Mouse (Mus musculus) lung, postnatal 0 days (tissue): ENCODE data around the gene Dnah7b.

Experiments
- CTCF ChIP-seq: IDR thresholded peaks from 2 replicates; pipeline ENCODE4 v1.5.1; 2016; ENCODE audit warnings: antibody characterized with exemption, mild to moderate bottlenecking
- EP300 ChIP-seq: IDR thresholded peaks from 2 replicates; pipeline ENCODE4 v1.6.1; 2016; ENCODE audit warnings: antibody characterized with exemption, mild to moderate bottlenecking, control low read depth

DNA sequence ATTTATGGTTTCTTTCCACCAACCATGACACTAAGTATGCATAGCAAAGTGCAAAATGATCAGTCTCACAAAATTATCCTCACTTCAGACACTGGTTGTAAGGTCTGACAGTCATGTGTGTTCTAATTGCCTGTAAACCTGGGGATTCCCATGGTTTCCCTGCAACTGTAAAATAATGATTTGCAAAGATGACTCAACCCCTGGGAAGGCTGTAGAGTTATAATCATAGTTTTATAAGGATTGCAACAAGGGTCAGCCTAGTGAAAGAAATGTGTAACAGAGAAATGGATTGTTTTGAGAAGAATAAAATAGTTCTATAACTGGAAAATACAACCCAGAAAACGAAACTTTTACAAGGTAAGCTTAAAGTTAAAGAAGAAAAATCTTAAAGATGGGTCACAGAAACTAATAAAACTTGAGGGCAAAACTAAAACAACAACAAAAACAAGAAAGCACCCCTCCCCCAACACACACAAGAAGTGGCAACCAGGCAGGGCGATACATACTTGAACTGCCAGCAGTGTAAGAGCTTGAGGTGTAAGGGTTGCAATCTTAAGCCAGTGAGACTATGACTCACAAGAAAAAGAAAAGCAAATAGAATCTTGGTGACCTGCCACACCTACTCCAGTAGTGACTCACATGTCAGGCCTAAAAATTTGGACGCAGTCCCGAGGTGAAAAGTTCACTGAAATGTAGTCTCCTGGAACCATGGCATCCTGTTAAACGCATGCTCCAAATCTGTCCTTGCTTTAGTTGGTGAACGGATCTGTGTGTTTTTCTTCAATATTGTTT, 342.4 kb downstream of the Dnah7b start:
- TF ChIP-seq EP300: peak; percentile 67
- TF ChIP-seq CTCF: no peak
